Mouse (Mus musculus): Measurements from ENCODE around the gene Cd6.

- TF ChIP-seq CTCF (IDR thresholded peaks at IDR 0.05; ENCODE audit: insufficient read depth, low read length) (no peak), POLR2A (IDR thresholded peaks at IDR 0.05; ENCODE audit: borderline replicate concordance, extremely low read depth, low read depth, low read length) (no peak)
These were observed 21.2 kb downstream of the Cd6 start for GRCm38 (mm10) chr19:10808524-10809233.

Data from lung, adult 2 months (tissue).